Mouse (Mus musculus): Measurements from ENCODE around the gene Rps8. TPM values are rescaled to one million over a fixed set of nuclear protein-coding genes. Genes with fewer than 3 reads are reported as not detected.
A peak's percentile ranks its signal among the peaks of the same experiment; 100 is the strongest.

Gene Rps8
- polyA plus RNA-seq (2012; rRNA removed) (1,144 and 1,706 TPM in 2 replicates), polyA plus RNA-seq (2014; fragmentation: Nextera tagmentation; extraction: Ambion mirVana) (1,276 and 1,329 TPM in 2 replicates)

- Histone ChIP-seq H3K36me3 (ENCODE audit: control insufficient read depth, insufficient read depth, low read length) (peaks cover 51% of the 10 kb centered on the region), H3K9ac (ENCODE audit: low read depth, low read length, severe bottlenecking) (peak within 1 kb of the TSS; percentile 98), H3K4me1 (ENCODE audit: control insufficient read depth, insufficient read depth, low read length) (0 out of 2 replicates have a peak, but pooled peaks cover 4% of the 10 kb centered on the region), H3K27me3 (ENCODE audit: control insufficient read depth, insufficient read depth, low read length) (no peaks in the 10 kb centered on the region), H3K9me3 (ENCODE audit: control insufficient read depth, low read length) (no peaks in the 10 kb centered on the region), H3K27ac (replicated peaks; ENCODE audit: low read depth, low read length) (peak within 1 kb of the TSS; percentile 96), H3K4me3 (replicated peaks; ENCODE audit: low read length) (peak within 1 kb of the TSS; percentile 99), H3K4me2 (replicated peaks; ENCODE audit: low read depth, low read length, severe bottlenecking) (peak within 1 kb of the TSS; percentile 93)
- peak; percentile 93; the same call in 1 of the 2 replicates for TF ChIP-seq POLR2A (IDR thresholded peaks at IDR 0.05; ENCODE audit: borderline replicate concordance, extremely low read depth, insufficient read depth, insufficient read length)
- WGBS = 0% methylated on average over 38 of the region's 52 CpGs
- peak; percentile 93 for DNase-seq (ENCODE audit: low spot score)
- ATAC-seq (ENCODE audit: low FRiP score, low read depth) = peak; percentile 92
Measured at GRCm38 (mm10) chr4:117155792-117156355, at the start of gene Rps8. Gene Rps8 (minus strand): TSS chr4:117156243.

- no peak overlapping the region for H3K4me3 ChIP-seq (replicated peaks; ENCODE audit: low read length)
- H3K36me3 ChIP-seq (ENCODE audit: control insufficient read depth, insufficient read depth, low read length) = no peaks in the 10 kb centered on the region
- no peak overlapping the region for H3K9ac ChIP-seq (ENCODE audit: low read depth, low read length, severe bottlenecking)
- DNase-seq (ENCODE audit: low spot score) (no peak), ATAC-seq (ENCODE audit: low FRiP score, low read depth) (no peak)
- 55% methylated on average over 4 of the region's 4 CpGs for WGBS
- no peak for TF ChIP-seq POLR2A (IDR thresholded peaks at IDR 0.05; ENCODE audit: borderline replicate concordance, extremely low read depth, insufficient read depth, insufficient read length)
- no peaks in the 10 kb centered on the region for H3K9me3 ChIP-seq (ENCODE audit: control insufficient read depth, low read length)
- peak overlapping the region; percentile 76; the same call in 1 of the 2 replicates for H3K27ac ChIP-seq (replicated peaks; ENCODE audit: low read depth, low read length)
- no peaks in the 10 kb centered on the region for H3K4me1 ChIP-seq (ENCODE audit: control insufficient read depth, insufficient read depth, low read length)
- peak overlapping the region; percentile 52 for H3K4me2 ChIP-seq (replicated peaks; ENCODE audit: low read depth, low read length, severe bottlenecking)
- H3K27me3 ChIP-seq (ENCODE audit: control insufficient read depth, insufficient read depth, low read length) = no peaks in the 10 kb centered on the region
Measured at GRCm38 (mm10) chr4:117202992-117203354, 46.9 kb upstream of the Rps8 start.

- under 1% methylated on average over 25 of the region's 25 CpGs for WGBS
- peak overlapping the region; percentile 50 for H3K9ac ChIP-seq (ENCODE audit: low read depth, low read length, severe bottlenecking)
- peak overlapping the region; percentile 76 for H3K27ac ChIP-seq (replicated peaks; ENCODE audit: low read depth, low read length)
- peak overlapping the region; percentile 31 for H3K4me3 ChIP-seq (replicated peaks; ENCODE audit: low read length)
- no peaks in the 10 kb centered on the region for H3K27me3 ChIP-seq (ENCODE audit: control insufficient read depth, insufficient read depth, low read length)
- peak; percentile 49; the same call in 1 of the 2 replicates for TF ChIP-seq POLR2A (IDR thresholded peaks at IDR 0.05; ENCODE audit: borderline replicate concordance, extremely low read depth, insufficient read depth, insufficient read length)
- no peaks in the 10 kb centered on the region for H3K9me3 ChIP-seq (ENCODE audit: control insufficient read depth, low read length)
- ATAC-seq (ENCODE audit: low FRiP score, low read depth) (peak; percentile 90), DNase-seq (ENCODE audit: low spot score) (peak; percentile 87)
- H3K4me1 ChIP-seq (ENCODE audit: control insufficient read depth, insufficient read depth, low read length) = no peaks in the 10 kb centered on the region
- H3K36me3 ChIP-seq (ENCODE audit: control insufficient read depth, insufficient read depth, low read length) = no peaks in the 10 kb centered on the region
- H3K4me2 ChIP-seq (replicated peaks; ENCODE audit: low read depth, low read length, severe bottlenecking) = peak overlapping the region; percentile 52
Measured at GRCm38 (mm10) chr4:117202046-117202991, 46.3 kb upstream of the Rps8 start.

- no peaks in the 10 kb centered on the region for H3K27me3 ChIP-seq (ENCODE audit: control insufficient read depth, insufficient read depth, low read length)
- no peak for TF ChIP-seq POLR2A (IDR thresholded peaks at IDR 0.05; ENCODE audit: borderline replicate concordance, extremely low read depth, insufficient read depth, insufficient read length)
- no peaks in the 10 kb centered on the region for H3K4me1 ChIP-seq (ENCODE audit: control insufficient read depth, insufficient read depth, low read length)
- no peak overlapping the region for H3K9ac ChIP-seq (ENCODE audit: low read depth, low read length, severe bottlenecking)
- H3K27ac ChIP-seq (replicated peaks; ENCODE audit: low read depth, low read length) = no peak overlapping the region
- DNase-seq (ENCODE audit: low spot score) (no peak), ATAC-seq (ENCODE audit: low FRiP score, low read depth) (no peak)
- H3K9me3 ChIP-seq (ENCODE audit: control insufficient read depth, low read length) = no peaks in the 10 kb centered on the region
- no peak overlapping the region for H3K4me3 ChIP-seq (replicated peaks; ENCODE audit: low read length)
- no peak overlapping the region for H3K4me2 ChIP-seq (replicated peaks; ENCODE audit: low read depth, low read length, severe bottlenecking)
- H3K36me3 ChIP-seq (ENCODE audit: control insufficient read depth, insufficient read depth, low read length) = no peaks in the 10 kb centered on the region
- WGBS = 93% methylated on average over 14 of the region's 14 CpGs
Measured at GRCm38 (mm10) chr4:117191804-117192203, 35.8 kb upstream of the Rps8 start.

- 59% methylated on average over 7 of the region's 7 CpGs for WGBS
- H3K36me3 ChIP-seq (ENCODE audit: control insufficient read depth, insufficient read depth, low read length) = no peaks in the 10 kb centered on the region
- TF ChIP-seq POLR2A (IDR thresholded peaks at IDR 0.05; ENCODE audit: borderline replicate concordance, extremely low read depth, insufficient read depth, insufficient read length) = no peak
- no peak overlapping the region for H3K4me2 ChIP-seq (replicated peaks; ENCODE audit: low read depth, low read length, severe bottlenecking)
- no peak for ATAC-seq (ENCODE audit: low FRiP score, low read depth)
- no peak for DNase-seq (ENCODE audit: low spot score)
- H3K9me3 ChIP-seq (ENCODE audit: control insufficient read depth, low read length) = no peaks in the 10 kb centered on the region
- no peaks in the 10 kb centered on the region for H3K4me1 ChIP-seq (ENCODE audit: control insufficient read depth, insufficient read depth, low read length)
- no peaks in the 10 kb centered on the region for H3K27me3 ChIP-seq (ENCODE audit: control insufficient read depth, insufficient read depth, low read length)
- H3K27ac ChIP-seq (replicated peaks; ENCODE audit: low read depth, low read length) = no peak overlapping the region
- no peak overlapping the region for H3K9ac ChIP-seq (ENCODE audit: low read depth, low read length, severe bottlenecking)
- H3K4me3 ChIP-seq (replicated peaks; ENCODE audit: low read length) = no peak overlapping the region
Measured at GRCm38 (mm10) chr4:117190660-117191059, 34.6 kb upstream of the Rps8 start.
